8 mouse cellular contexts compared by ENCODE assay signal in genomic region chr7:118740532-118741338, GRCm38 (mm10). TPM values are rescaled to one million over a fixed set of nuclear protein-coding genes. Genes with fewer than 3 reads are reported as not detected.
DNase-seq lines count a peak whose midpoint lies in the region; ATAC-seq and TF ChIP-seq lines count a peak whose summit lies in the region.

No protein-coding gene starts in this region.

- no peaks in the 10 kb centered on the region for H3K9me3 ChIP-seq in hindbrain, embryonic 10.5 days
- H3K9me3 ChIP-seq in lung, postnatal 0 days (ENCODE audit: low read length): no peaks in the 10 kb centered on the region

- H3K36me3 ChIP-seq in hindbrain, embryonic 10.5 days: peaks cover 35% of the 10 kb centered on the region
- no peaks in the 10 kb centered on the region for H3K36me3 ChIP-seq in lung, postnatal 0 days (ENCODE audit: insufficient read depth, low read length)

- WGBS in hindbrain, embryonic 10.5 days: 3% methylated on average over 41 of the region's 41 CpGs
- 3% methylated on average over 35 of the region's 41 CpGs for WGBS in lung, postnatal 0 days

- peak overlapping the region; percentile 82 for H3K4me3 ChIP-seq in hindbrain, embryonic 10.5 days
- H3K4me3 ChIP-seq in lung, postnatal 0 days (ENCODE audit: low read depth, low read length): peak overlapping the region; percentile 71

- DNase-seq in MN1 (ENCODE audit: low spot score): peak; percentile 98
- peak; percentile 96 for DNase-seq in cerebellum, adult 9-10 months
- DNase-seq in hindbrain, embryonic 10.5 days (ENCODE audit: low spot score): peak; percentile 97
- DNase-seq in layer of hippocampus, adult 9-11 months: peak; percentile 96
- peak; percentile 98 for DNase-seq in lung, postnatal 0 days (ENCODE audit: low spot score)
- DNase-seq in ovary, postnatal 14 days (ENCODE audit: low spot score): peak; percentile 90
- peak; percentile 95 for DNase-seq in thymus, postnatal 14 days

- H3K27me3 ChIP-seq in hindbrain, embryonic 10.5 days (ENCODE audit: insufficient read depth, poor library complexity, severe bottlenecking): no peaks in the 10 kb centered on the region
- no peaks in the 10 kb centered on the region for H3K27me3 ChIP-seq in lung, postnatal 0 days (replicated peaks; ENCODE audit: insufficient read depth, low read length)

- peak; percentile 96 for ATAC-seq in frontal cortex, adult (ENCODE audit: low TSS enrichment)
- ATAC-seq in lung, postnatal 0 days: peak; percentile 98

- H3K27ac ChIP-seq in hindbrain, embryonic 10.5 days: peak overlapping the region; percentile 87
- H3K27ac ChIP-seq in lung, postnatal 0 days (ENCODE audit: low read length): no peak overlapping the region

- H3K9ac ChIP-seq in lung, postnatal 0 days (replicated peaks; ENCODE audit: low read depth): peak overlapping the region; percentile 43; the same call in 1 of the 2 replicates

- TF ChIP-seq EP300 in lung, postnatal 0 days (IDR thresholded peaks at IDR 0.05): 0 out of 2 replicates have a peak, but pooled peaks have one; percentile 11

- no peak for TF ChIP-seq CTCF in lung, postnatal 0 days (IDR thresholded peaks at IDR 0.05)

- peak overlapping the region; percentile 75 for H3K4me2 ChIP-seq in lung, postnatal 0 days (replicated peaks; ENCODE audit: low read depth, low read length)

- peaks cover 16% of the 10 kb centered on the region for H3K4me1 ChIP-seq in hindbrain, embryonic 10.5 days (replicated peaks)
- peaks cover 6% of the 10 kb centered on the region; the same call in 1 of the 2 replicates for H3K4me1 ChIP-seq in lung, postnatal 0 days (ENCODE audit: insufficient read depth, low read depth, low read length)

RNA-seq across cellular contexts. Expression of gene Vps35l, which starts 0.7 kb away (rescaled TPM):
- 67.1 and 78.8 TPM in 2 replicates for polyA plus RNA-seq in hindbrain, embryonic 10.5 days (2016; fragmentation: Nextera tagmentation; extraction: Ambion mirVana)
- 44.0 and 45.0 TPM in 2 replicates for polyA plus RNA-seq in lung, postnatal 0 days (2015; fragmentation: Nextera tagmentation; extraction: Ambion mirVana)

RNA-seq across cellular contexts. Expression of gene Ccp110, which starts 28.4 kb away (rescaled TPM):
- polyA plus RNA-seq in hindbrain, embryonic 10.5 days (2016; fragmentation: Nextera tagmentation; extraction: Ambion mirVana): 28.5 and 34.1 TPM in 2 replicates
- polyA plus RNA-seq in lung, postnatal 0 days (2015; fragmentation: Nextera tagmentation; extraction: Ambion mirVana): 8.4 and 8.8 TPM in 2 replicates

RNA-seq across cellular contexts. Expression of gene Gde1, which starts 35.2 kb away (rescaled TPM):
- polyA plus RNA-seq in hindbrain, embryonic 10.5 days (2016; fragmentation: Nextera tagmentation; extraction: Ambion mirVana): 80.9 and 102 TPM in 2 replicates
- 382 and 481 TPM in 2 replicates for polyA plus RNA-seq in lung, postnatal 0 days (2015; fragmentation: Nextera tagmentation; extraction: Ambion mirVana)
